Mouse (Mus musculus) cortical plate, adult 2 months (tissue): Measurements from ENCODE around the gene Gng12.

Experiments
- CTCF ChIP-seq: fragments of 200-500 bp; IDR thresholded peaks from 2 replicates; pipeline ENCODE4 v1.5.1; 2011; ENCODE audit warnings: mild to moderate bottlenecking, control low read depth, low read length; ENCODE audit not compliant: insufficient read depth; ENCODE audit errors: extremely low read depth
- POLR2A ChIP-seq: fragments of 200-500 bp; IDR thresholded peaks from 2 replicates; pipeline ENCODE4 v1.6.1; 2011; ENCODE audit warnings: mild to moderate bottlenecking, low read length, control low read depth; ENCODE audit not compliant: insufficient read depth; ENCODE audit errors: extremely low read depth

DNA sequence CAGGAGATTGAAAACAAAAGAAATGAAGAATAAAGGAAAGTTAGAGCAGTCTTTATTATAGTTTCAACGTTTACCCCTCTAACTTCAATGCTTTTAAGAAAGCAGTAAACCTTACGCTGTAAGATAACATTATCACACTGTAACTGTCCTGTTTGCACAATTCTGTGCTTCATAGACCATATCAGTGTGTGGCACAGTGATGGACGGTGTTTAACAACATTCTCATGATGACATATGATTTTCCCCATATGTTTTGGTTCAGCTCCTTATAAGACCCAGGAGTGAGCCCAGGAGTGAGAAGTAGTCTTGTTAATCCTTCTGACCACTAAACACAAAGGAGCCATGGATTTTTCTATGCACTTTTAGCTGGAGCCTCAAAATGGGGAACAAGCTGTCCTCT lies 150.7 kb downstream of the Gng12 start:
- no peak for TF ChIP-seq CTCF
- TF ChIP-seq POLR2A, result no peak
